Mouse (Mus musculus) CH12.LX (cell line): ENCODE measurements at regions not wholly inside any gene's neighbourhood (a gene's known extent, or its start where the extent isn't known, plus 50 kb on each side); places are given as distances from the start of the nearest gene placed in this dataset.

ENCODE experiments used
- CTCF ChIP-seq, 2 experiments: IDR thresholded peaks in 1 of 2; conservative IDR thresholded peaks in 1 of 2; 2 replicates each; pipeline ENCODE4 v1.5.1; 2011 to 2012; ENCODE audit warnings: low read depth in 2 of 2, low read length in 2 of 2, improper control_type of control experiment in 1 of 2, inconsistent platforms in 1 of 2, mild to moderate bottlenecking in 1 of 2, moderate library complexity in 1 of 2
- E2F4 ChIP-seq: IDR thresholded peaks from 2 replicates; pipeline ENCODE4 v1.6.1; 2011; ENCODE audit warnings: low read depth, low read length, improper control_type of control experiment; ENCODE audit not compliant: insufficient replicate concordance
- ELF1 ChIP-seq: IDR thresholded peaks from 2 replicates; pipeline ENCODE4 v1.6.1; 2014; ENCODE audit warnings: low read depth, mild to moderate bottlenecking, inconsistent platforms, low read length, improper control_type of control experiment
- EP300 ChIP-seq: IDR thresholded peaks from 2 replicates; pipeline ENCODE4 v1.6.1; 2011; ENCODE audit warnings: low read length, improper control_type of control experiment
- MAX ChIP-seq: IDR thresholded peaks from 2 replicates; pipeline ENCODE4 v1.6.1; 2011; ENCODE audit warnings: low read length, improper control_type of control experiment
- MYC ChIP-seq: IDR thresholded peaks from 2 replicates; pipeline ENCODE4 v1.6.1; 2011; ENCODE audit warnings: low read depth, mild to moderate bottlenecking, improper control_type of control experiment, low read length
- POLR2A ChIP-seq: IDR thresholded peaks from 2 replicates; pipeline ENCODE4 v1.6.1; 2011; ENCODE audit warnings: low read depth, mild to moderate bottlenecking, improper control_type of control experiment, low read length
- TCF12 ChIP-seq: IDR thresholded peaks from 2 replicates; pipeline ENCODE4 v1.6.1; 2014; ENCODE audit warnings: low read depth, mild to moderate bottlenecking, inconsistent platforms, low read length, improper control_type of control experiment
- UBTF ChIP-seq: IDR thresholded peaks from 2 replicates; pipeline ENCODE4 v1.6.1; 2012; ENCODE audit warnings: low read depth, mild to moderate bottlenecking, inconsistent platforms, low read length, improper control_type of control experiment, moderate library complexity
- USF1 ChIP-seq: IDR thresholded peaks from 2 replicates; pipeline ENCODE4 v1.6.1; 2014; ENCODE audit warnings: low read depth, mild to moderate bottlenecking, inconsistent platforms, low read length, improper control_type of control experiment
- ZKSCAN1 ChIP-seq: IDR thresholded peaks from 2 replicates; pipeline ENCODE4 v1.6.1; 2012; ENCODE audit warnings: low read depth, inconsistent platforms, low read length, improper control_type of control experiment, borderline replicate concordance
- ZMIZ1 ChIP-seq: IDR thresholded peaks from 2 replicates; pipeline ENCODE4 v1.6.1; 2012; ENCODE audit warnings: low read depth, mild to moderate bottlenecking, inconsistent platforms, low read length, improper control_type of control experiment

GRCm38 (mm10) chr3:151949865-151950264 is 112.4 kb upstream of the Ptgfr start:
- TF ChIP-seq TCF12 (no peak), ELF1 (no peak), POLR2A (no peak), MAX (no peak), ZMIZ1 (no peak), UBTF (no peak), CTCF (conservative IDR thresholded peaks at IDR 0.05 in 1 of 2, IDR thresholded peaks at IDR 0.05 in 1 of 2; ENCODE audit: low read depth in 2 of 2, low read length in 2 of 2) (no peak), EP300 (no peak), MYC (no peak), E2F4 (no peak), USF1 (no peak), ZKSCAN1 (no peak)
